Mouse (Mus musculus) heart, adult 2 months (tissue): Measurements from ENCODE around the gene Herc4. TPM values are rescaled to one million over a fixed set of nuclear protein-coding genes. Genes with fewer than 3 reads are reported as not detected.

Source experiments
- DNase-seq, 2 experiments: peaks; one replicate each; pipeline ENCODE4 v3.0.0; 2021
- H3K27ac ChIP-seq: fragments of 200-600 bp; 2 replicates; pipeline ENCODE4 v1.8.1; 2022
- H3K27me3 ChIP-seq: fragments of 200-500 bp; 2 replicates; pipeline ENCODE4 v1.6.1; 2012; ENCODE audit warnings: mild to moderate bottlenecking, low read length, inconsistent platforms, mixed read lengths; ENCODE audit not compliant: control insufficient read depth, insufficient read depth
- H3K36me3 ChIP-seq: fragments of 200-500 bp; 2 replicates; pipeline ENCODE4 v1.6.1; 2012; ENCODE audit warnings: low read length, inconsistent platforms; ENCODE audit not compliant: control insufficient read depth, insufficient read depth
- H3K4me1 ChIP-seq: fragments of 200-500 bp; 2 replicates; pipeline ENCODE4 v1.6.1; 2011; ENCODE audit warnings: low read length; ENCODE audit not compliant: control insufficient read depth, insufficient read depth
- H3K4me3 ChIP-seq: fragments of 200-600 bp; 2 replicates; pipeline ENCODE4 v1.8.1; 2022
- H3K79me2 ChIP-seq: fragments of 200-500 bp; replicated peaks from 2 replicates; pipeline ENCODE4 v1.6.1; 2012; ENCODE audit warnings: mild to moderate bottlenecking, inconsistent platforms, low read length, moderate library complexity, mixed read lengths; ENCODE audit not compliant: control insufficient read depth, insufficient read depth
- H3K9ac ChIP-seq: fragments of 200-500 bp; 2 replicates; pipeline ENCODE4 v1.6.1; 2012; ENCODE audit warnings: low read depth, mild to moderate bottlenecking, control low read depth, inconsistent platforms, low read length, mixed read lengths
- CTCF ChIP-seq: fragments of 200-600 bp; IDR thresholded peaks from 2 replicates; pipeline ENCODE4 v1.8.1; 2022; ENCODE audit warnings: antibody characterized with exemption, mild to moderate bottlenecking, moderate library complexity
- EP300 ChIP-seq: fragments of 200-500 bp; IDR thresholded peaks from 2 replicates; pipeline ENCODE4 v1.6.1; 2011; ENCODE audit warnings: low read depth, low read length, control low read depth; ENCODE audit not compliant: insufficient read depth
- POLR2A ChIP-seq: fragments of 200-500 bp; IDR thresholded peaks from 2 replicates; pipeline ENCODE4 v1.6.1; 2011; ENCODE audit warnings: mild to moderate bottlenecking, low read depth, low read length, control low read depth; ENCODE audit not compliant: insufficient read depth
- WGBS: fragments of 180-500 bp; shearing (Covaris S2); methylation state at CpG from one replicate; pipeline ENCODE4 v1.1.7; 2018; 5-methylcytosine and 5-hydroxymethylcytosine counted together
- intact Hi-C: fragments of 180-260 bp; cut with DNase I; formaldehyde crosslinking; loops from one replicate; pipeline ENCODE4 v1.15.1; 2025
- polyA plus RNA-seq: library from polyadenylated mRNA; depleted of rRNA; stranded (reverse); fragments of >200 nt; gene quantifications from 2 replicates; pipeline ENCODE4 v1.2.3, GENCODE M21; 2012
- total RNA-seq, 2 experiments: library from RNA; stranded (reverse); gene quantifications; 2 replicates each; pipeline ENCODE4 v1.2.3; 2021

Gene Herc4
- total and polyA plus RNA-seq, 3 experiments, result 13.1 to 32.3 (median 30.2) TPM

- H3K36me3 ChIP-seq, result peaks cover 16% of the 10 kb centered on the region
- DNase-seq, result no peak
- 37% methylated on average over 3 of the region's 3 CpGs for WGBS
- no peak for TF ChIP-seq POLR2A
- TF ChIP-seq CTCF, result no peak
- no peak for TF ChIP-seq EP300
- H3K79me2 ChIP-seq, result peaks cover 3% of the 10 kb centered on the region; the same call in 1 of the 2 replicates
- H3K9ac ChIP-seq, result no peak overlapping the region
- intact Hi-C loops, result no loop called here
- no peaks in the 10 kb centered on the region for H3K27me3 ChIP-seq
- H3K4me3 ChIP-seq, result no peak overlapping the region
- peaks cover 3% of the 10 kb centered on the region; the same call in 1 of the 2 replicates for H3K4me1 ChIP-seq
- peak overlapping the region; percentile 64 for H3K27ac ChIP-seq
These were observed 15.1 kb downstream of the Herc4 start for GRCm38 (mm10) chr10:63258696-63259095.

GRCm38 (mm10) chr10:63259340-63259739, 15.7 kb downstream of the Herc4 start:
- Histone ChIP-seq H3K9ac (no peak overlapping the region), H3K79me2 (peaks cover 3% of the 10 kb centered on the region; the same call in 1 of the 2 replicates), H3K4me3 (no peak overlapping the region), H3K27me3 (no peaks in the 10 kb centered on the region), H3K36me3 (peaks cover 16% of the 10 kb centered on the region), H3K27ac (peak overlapping the region; percentile 64), H3K4me1 (peaks cover 3% of the 10 kb centered on the region; the same call in 1 of the 2 replicates)
- DNase-seq, result no peak
- 54% methylated on average over 3 of the region's 3 CpGs for WGBS
- no peak for TF ChIP-seq POLR2A
- no peak for TF ChIP-seq CTCF
- no peak for TF ChIP-seq EP300
- intact Hi-C loops, result no loop called here

DNA sequence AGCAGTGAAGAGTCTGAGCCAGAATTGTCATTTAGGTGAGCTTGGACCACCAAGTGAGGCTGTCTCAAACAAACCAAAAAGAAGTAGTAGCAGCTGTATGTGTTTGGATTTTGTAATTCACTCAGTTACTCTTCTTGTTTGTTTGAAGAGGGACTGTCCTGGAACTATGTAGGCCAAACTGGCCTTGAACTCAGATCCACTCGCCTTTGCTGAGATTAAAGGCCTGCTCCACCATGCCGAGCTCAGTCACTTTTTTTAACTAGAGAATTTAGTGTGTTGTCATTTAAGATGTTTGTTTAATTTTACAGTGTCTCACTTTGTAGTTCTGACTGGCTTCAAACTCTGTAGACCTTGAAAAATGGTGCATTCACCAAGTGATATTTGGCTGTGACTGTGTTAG, 24.3 kb downstream of the Herc4 start:
- no peaks in the 10 kb centered on the region for H3K79me2 ChIP-seq
- no peak overlapping the region for H3K27ac ChIP-seq
- intact Hi-C loops, result no loop called here
- DNase-seq, result no peak
- H3K27me3 ChIP-seq, result no peaks in the 10 kb centered on the region
- H3K36me3 ChIP-seq, result no peaks in the 10 kb centered on the region
- H3K4me1 ChIP-seq, result no peaks in the 10 kb centered on the region
- TF ChIP-seq POLR2A (no peak), EP300 (no peak), CTCF (no peak)
- WGBS, result 92% methylated on average over 2 of the region's 2 CpGs
- no peak overlapping the region for H3K4me3 ChIP-seq
- H3K9ac ChIP-seq, result no peak overlapping the region

DNA sequence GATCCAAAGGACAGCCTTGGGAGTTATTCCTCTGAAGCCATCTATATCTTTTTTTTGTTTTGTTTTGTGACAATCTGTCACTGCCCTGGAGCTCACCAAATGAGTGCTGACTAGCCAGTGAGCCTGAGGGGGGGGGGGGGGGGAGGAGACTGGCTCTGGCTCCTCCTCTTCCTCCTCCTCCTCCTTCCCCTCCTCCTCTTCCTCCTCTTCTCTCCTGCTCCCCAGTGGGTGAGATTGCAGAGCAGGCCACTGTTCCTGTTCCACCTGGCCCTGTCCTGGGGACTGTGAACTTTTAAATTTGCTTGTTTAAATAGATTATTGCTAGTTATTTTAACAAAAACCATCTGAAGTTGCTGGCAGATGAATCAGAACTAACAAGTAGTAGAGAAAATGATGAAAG, 28.8 kb downstream of the Herc4 start:
- Histone ChIP-seq H3K4me3 (no peak overlapping the region), H3K4me1 (no peaks in the 10 kb centered on the region), H3K9ac (no peak overlapping the region), H3K27me3 (no peaks in the 10 kb centered on the region), H3K36me3 (no peaks in the 10 kb centered on the region), H3K27ac (no peak overlapping the region), H3K79me2 (no peaks in the 10 kb centered on the region)
- TF ChIP-seq POLR2A (no peak), EP300 (no peak)
- no peak for DNase-seq
- intact Hi-C loops, result no loop called here

- H3K36me3 ChIP-seq, result no peaks in the 10 kb centered on the region
- TF ChIP-seq POLR2A (no peak), CTCF (no peak), EP300 (no peak)
- H3K79me2 ChIP-seq, result no peaks in the 10 kb centered on the region
- no peak overlapping the region for H3K27ac ChIP-seq
- no peaks in the 10 kb centered on the region for H3K4me1 ChIP-seq
- no peaks in the 10 kb centered on the region for H3K27me3 ChIP-seq
- H3K9ac ChIP-seq, result no peak overlapping the region
- intact Hi-C loops, result no loop called here
- DNase-seq, result no peak
- 79% methylated on average over 5 of the region's 5 CpGs for WGBS
- H3K4me3 ChIP-seq, result no peak overlapping the region
These were observed 29.3 kb downstream of the Herc4 start for GRCm38 (mm10) chr10:63272868-63273267.

DNA sequence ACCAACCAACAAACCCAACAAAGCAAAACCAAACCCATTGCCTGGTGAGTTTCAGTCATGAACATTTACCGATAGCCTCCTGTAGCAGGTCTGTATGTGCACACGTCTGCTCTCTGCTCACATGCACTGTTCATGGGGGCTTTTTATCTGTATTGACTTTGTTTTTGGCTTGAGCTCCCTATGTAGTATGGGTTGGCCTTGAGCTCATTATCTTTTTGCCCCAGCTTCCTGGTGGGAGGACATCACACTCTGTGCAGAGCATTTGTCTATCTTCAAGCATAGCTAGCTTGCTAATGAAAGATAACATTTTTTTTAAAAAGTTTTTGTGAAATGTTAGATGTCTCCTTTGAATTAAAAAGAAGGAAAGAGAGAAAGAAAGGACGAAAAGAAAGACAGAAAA, 33.4 kb downstream of the Herc4 start:
- H3K36me3 ChIP-seq, result no peaks in the 10 kb centered on the region
- intact Hi-C loops, result no loop called here
- no peak for TF ChIP-seq EP300
- no peak for TF ChIP-seq CTCF
- no peak for TF ChIP-seq POLR2A
- no peak overlapping the region for H3K4me3 ChIP-seq
- 79% methylated on average over 3 of the region's 3 CpGs for WGBS
- no peaks in the 10 kb centered on the region for H3K79me2 ChIP-seq
- H3K27me3 ChIP-seq, result no peaks in the 10 kb centered on the region
- DNase-seq, result no peak
- H3K4me1 ChIP-seq, result no peaks in the 10 kb centered on the region
- H3K9ac ChIP-seq, result no peak overlapping the region
- no peak overlapping the region for H3K27ac ChIP-seq
